Mouse (Mus musculus): ENCODE results near the gene Eml2. TPM values are rescaled to one million over a fixed set of nuclear protein-coding genes. Genes with fewer than 3 reads are reported as not detected.

The Eml2 gene
- polyA plus RNA-seq, 1 experiment: 0.25 TPM

DNA sequence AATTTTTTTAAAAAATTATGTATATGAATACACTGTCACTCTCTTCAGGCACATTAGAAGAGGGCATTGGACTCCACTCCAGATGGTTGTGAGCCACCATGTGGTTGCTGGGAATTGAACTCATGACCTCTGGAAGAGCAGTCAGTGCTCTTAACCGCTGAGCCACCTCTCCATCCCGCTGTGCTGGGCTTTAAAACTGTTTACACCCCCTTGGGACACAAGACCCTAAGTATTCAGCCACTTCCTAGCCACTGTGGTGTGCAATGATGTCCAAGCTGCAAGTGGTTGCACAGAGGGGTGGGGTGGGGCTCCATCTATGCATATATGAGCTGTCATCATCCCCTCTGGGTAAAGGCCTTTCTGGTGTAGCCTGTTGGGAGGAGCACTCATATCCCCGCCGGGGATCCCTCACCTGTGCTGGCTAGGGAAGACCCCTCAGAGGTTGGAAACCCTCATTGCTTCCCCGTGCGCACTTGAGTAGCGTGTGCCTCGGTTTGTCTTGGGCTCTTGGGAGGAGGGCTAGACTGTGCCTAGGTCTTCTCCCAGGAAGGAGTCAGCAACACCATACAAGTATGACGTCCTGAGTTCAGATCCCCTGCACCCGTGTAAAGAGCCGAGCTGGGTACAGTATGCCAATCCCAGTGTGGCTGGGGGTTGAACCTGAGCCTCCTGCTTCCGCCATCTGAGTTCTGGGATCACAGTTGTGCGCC, 32.1 kb downstream of the Eml2 start:
- peaks cover 8% of the 10 kb centered on the region for H3K9me3 ChIP-seq (ENCODE audit: control insufficient read depth, low read length)
- H3K27me3 ChIP-seq (ENCODE audit: control insufficient read depth): peaks cover 33% of the 10 kb centered on the region
- H3K4me3 ChIP-seq (replicated peaks): no peak overlapping the region
- peaks cover 4% of the 10 kb centered on the region; the same call in 1 of the 2 replicates for H3K4me1 ChIP-seq (ENCODE audit: control insufficient read depth)
- H3K36me3 ChIP-seq (ENCODE audit: control insufficient read depth): no peaks in the 10 kb centered on the region; the same call in 1 of the 2 replicates
- TF ChIP-seq TAL1 (IDR thresholded peaks at IDR 0.05; ENCODE audit: low read length) (no peak), GATA1 (IDR thresholded peaks at IDR 0.05; ENCODE audit: low read length) (no peak)

DNA sequence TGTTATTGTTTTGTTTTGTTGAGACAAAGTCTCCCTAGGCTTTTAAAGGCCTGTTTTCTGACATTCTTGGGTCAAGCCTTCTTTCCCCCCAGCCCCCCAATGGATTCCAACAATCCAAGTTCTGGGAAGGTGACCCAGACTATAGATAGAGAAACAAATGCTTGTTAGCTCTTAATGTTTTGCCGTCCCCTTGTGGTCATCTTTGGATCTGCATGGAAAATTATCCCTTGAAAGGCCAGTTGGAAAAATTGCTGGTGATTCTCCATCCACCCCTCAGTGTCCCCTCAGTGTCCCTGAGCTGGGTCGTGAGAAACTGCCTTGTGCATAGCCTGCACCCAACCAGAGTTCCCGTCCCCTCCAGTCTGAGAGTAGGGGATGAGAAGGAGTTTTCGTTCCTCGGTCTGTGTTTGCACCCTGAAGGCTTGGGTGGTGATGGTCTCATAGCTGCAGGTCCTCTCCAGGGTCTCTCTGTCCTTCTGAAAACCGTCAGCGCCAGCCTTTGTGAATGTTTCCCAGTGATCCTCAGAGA, 32.8 kb downstream of the Eml2 start:
- TF ChIP-seq TAL1 (IDR thresholded peaks at IDR 0.05; ENCODE audit: low read length) (no peak), GATA1 (IDR thresholded peaks at IDR 0.05; ENCODE audit: low read length) (no peak)
- peaks cover 8% of the 10 kb centered on the region for H3K9me3 ChIP-seq (ENCODE audit: control insufficient read depth, low read length)
- no peaks in the 10 kb centered on the region; the same call in 1 of the 2 replicates for H3K36me3 ChIP-seq (ENCODE audit: control insufficient read depth)
- peaks cover 4% of the 10 kb centered on the region; the same call in 1 of the 2 replicates for H3K4me1 ChIP-seq (ENCODE audit: control insufficient read depth)
- H3K27me3 ChIP-seq (ENCODE audit: control insufficient read depth): peaks cover 39% of the 10 kb centered on the region
- no peak overlapping the region for H3K4me3 ChIP-seq (replicated peaks)

DNA sequence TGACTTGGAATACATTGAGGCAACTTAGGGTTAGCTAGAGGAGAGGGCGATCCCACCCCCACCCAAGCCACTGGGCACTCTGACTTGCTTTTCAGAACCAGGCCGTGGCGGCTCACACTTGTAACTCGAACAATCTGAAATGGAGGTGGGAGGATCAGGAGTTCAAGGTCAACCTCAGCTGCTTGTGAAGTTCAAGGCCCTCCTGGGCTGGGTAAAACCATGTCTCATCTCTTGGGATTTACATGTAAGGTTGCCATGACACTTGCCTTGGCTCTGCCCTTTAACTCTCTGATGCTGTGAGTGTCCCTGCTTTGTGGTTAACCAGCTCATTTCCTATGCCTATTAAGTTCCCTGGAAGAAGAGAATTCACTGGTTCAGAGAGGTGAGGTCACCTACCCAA, 33.3 kb downstream of the Eml2 start:
- H3K9me3 ChIP-seq (ENCODE audit: control insufficient read depth, low read length): peaks cover 8% of the 10 kb centered on the region
- no peak overlapping the region for H3K4me3 ChIP-seq (replicated peaks)
- TF ChIP-seq TAL1 (IDR thresholded peaks at IDR 0.05; ENCODE audit: low read length) (no peak), GATA1 (IDR thresholded peaks at IDR 0.05; ENCODE audit: low read length) (no peak)
- no peaks in the 10 kb centered on the region; the same call in 1 of the 2 replicates for H3K36me3 ChIP-seq (ENCODE audit: control insufficient read depth)
- peaks cover 44% of the 10 kb centered on the region for H3K27me3 ChIP-seq (ENCODE audit: control insufficient read depth)
- H3K4me1 ChIP-seq (ENCODE audit: control insufficient read depth): peaks cover 4% of the 10 kb centered on the region; the same call in 1 of the 2 replicates

DNA sequence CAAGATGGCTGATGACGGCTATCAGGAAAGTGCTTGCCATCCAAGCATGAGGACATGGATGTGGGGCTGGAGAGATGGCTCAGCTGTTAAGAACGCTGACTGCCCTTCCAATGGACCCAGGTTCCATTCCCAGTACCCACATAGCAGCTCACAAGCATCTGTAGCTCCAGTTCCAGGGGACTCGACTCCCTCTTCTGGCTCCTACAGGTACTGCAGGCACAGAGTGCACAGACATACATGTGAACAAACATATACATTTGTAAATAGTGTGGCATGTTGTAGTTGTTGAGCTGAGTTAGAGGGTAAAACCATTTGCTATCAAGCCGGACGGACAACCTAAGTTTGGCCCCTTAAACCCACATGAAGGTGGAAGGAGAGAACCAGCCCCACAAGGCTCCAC, 33.8 kb downstream of the Eml2 start:
- TF ChIP-seq TAL1 (IDR thresholded peaks at IDR 0.05; ENCODE audit: low read length) (no peak), GATA1 (IDR thresholded peaks at IDR 0.05; ENCODE audit: low read length) (no peak)
- Histone ChIP-seq H3K4me1 (ENCODE audit: control insufficient read depth) (peaks cover 4% of the 10 kb centered on the region; the same call in 1 of the 2 replicates), H3K36me3 (ENCODE audit: control insufficient read depth) (no peaks in the 10 kb centered on the region; the same call in 1 of the 2 replicates), H3K4me3 (replicated peaks) (no peak overlapping the region), H3K27me3 (ENCODE audit: control insufficient read depth) (peaks cover 49% of the 10 kb centered on the region), H3K9me3 (ENCODE audit: control insufficient read depth, low read length) (peaks cover 8% of the 10 kb centered on the region)

DNA sequence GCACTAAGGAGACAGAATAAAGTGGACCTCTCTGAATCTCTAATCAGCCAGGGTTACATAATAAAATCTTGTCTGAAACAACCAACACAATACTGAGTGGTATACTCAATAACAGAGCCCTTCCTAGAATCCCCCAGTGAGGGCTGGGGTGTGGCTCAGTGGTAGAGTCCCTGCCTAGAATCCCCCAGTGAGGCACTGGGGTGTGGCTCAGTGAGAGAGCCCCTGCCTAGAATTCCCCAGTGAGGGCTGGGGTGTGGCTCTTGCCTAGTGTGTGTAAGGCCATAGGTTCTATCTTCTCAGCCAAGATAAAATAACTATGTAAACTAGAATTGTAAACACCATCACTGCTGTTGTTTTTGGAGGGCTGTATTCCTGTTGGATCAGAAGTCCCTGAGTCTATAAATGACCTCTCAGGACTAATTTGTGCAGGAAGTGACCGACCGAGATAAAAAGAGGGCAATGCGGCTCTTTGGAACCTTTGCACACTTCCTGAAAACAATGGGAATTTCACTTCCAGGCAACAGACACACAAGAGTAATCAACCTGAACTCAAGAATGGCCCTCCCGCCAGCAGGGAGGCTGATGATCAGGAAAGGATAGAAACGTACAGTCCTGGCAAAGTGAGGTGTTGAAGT, 34.9 kb downstream of the Eml2 start:
- H3K9me3 ChIP-seq (ENCODE audit: control insufficient read depth, low read length): peaks cover 8% of the 10 kb centered on the region
- H3K4me3 ChIP-seq (replicated peaks): no peak overlapping the region
- H3K27me3 ChIP-seq (ENCODE audit: control insufficient read depth): peaks cover 57% of the 10 kb centered on the region
- TF ChIP-seq TAL1 (IDR thresholded peaks at IDR 0.05; ENCODE audit: low read length) (no peak), GATA1 (IDR thresholded peaks at IDR 0.05; ENCODE audit: low read length) (no peak)
- peaks cover 4% of the 10 kb centered on the region; the same call in 1 of the 2 replicates for H3K4me1 ChIP-seq (ENCODE audit: control insufficient read depth)
- H3K36me3 ChIP-seq (ENCODE audit: control insufficient read depth): no peaks in the 10 kb centered on the region

DNA sequence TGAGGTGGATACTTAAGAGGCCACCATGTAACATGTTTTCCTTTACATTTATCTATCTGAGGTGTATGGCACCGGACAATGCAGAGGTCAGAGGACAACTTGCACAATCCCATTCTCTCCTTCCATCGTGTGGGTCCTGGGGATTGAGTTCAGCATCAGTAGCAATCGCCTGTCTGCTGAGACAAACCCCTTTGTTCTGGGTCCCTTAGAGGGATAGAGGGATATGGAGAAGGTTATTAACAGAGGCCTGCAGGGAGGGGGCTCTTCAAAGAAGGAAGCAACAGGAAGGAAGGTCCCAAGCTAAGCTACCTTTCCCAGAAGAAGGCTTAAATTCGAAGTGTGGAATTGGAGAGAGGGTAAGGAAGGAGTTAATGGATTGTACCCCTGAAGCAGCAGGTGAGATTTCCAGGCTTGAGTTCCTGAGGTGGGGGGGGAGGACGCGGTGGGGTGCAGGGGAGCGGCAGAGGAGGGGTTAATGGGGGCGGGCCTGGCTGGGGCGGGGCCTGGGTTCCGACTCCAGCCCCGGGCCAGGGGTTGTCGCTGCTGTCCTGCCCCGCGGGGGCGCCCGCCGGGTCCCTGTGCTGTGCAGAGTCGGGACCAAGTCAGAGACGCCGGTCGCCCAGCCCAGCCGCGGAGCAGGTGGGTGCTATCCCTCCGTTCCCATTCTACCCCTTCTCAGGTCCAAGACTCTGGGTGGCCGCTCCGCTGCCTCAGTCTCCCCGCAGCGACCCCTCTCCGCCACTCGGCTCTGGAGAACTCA, 36.0 kb downstream of the Eml2 start, which contains the start of gene Gpr4:
Gpr4 (plus strand) TSS at position 543 of the 760 bp plus-strand sequence.
- Histone ChIP-seq H3K9me3 (ENCODE audit: control insufficient read depth, low read length) (peaks cover 8% of the 10 kb centered on the region), H3K4me3 (replicated peaks) (peak within 1 kb of the TSS; percentile 22), H3K36me3 (ENCODE audit: control insufficient read depth) (no peaks in the 10 kb centered on the region), H3K27me3 (ENCODE audit: control insufficient read depth) (peaks cover 66% of the 10 kb centered on the region), H3K4me1 (ENCODE audit: control insufficient read depth) (peaks cover 4% of the 10 kb centered on the region; the same call in 1 of the 2 replicates)
- TF ChIP-seq TAL1 (IDR thresholded peaks at IDR 0.05; ENCODE audit: low read length): no peak
- TF ChIP-seq GATA1 (IDR thresholded peaks at IDR 0.05; ENCODE audit: low read length): no peak

DNA sequence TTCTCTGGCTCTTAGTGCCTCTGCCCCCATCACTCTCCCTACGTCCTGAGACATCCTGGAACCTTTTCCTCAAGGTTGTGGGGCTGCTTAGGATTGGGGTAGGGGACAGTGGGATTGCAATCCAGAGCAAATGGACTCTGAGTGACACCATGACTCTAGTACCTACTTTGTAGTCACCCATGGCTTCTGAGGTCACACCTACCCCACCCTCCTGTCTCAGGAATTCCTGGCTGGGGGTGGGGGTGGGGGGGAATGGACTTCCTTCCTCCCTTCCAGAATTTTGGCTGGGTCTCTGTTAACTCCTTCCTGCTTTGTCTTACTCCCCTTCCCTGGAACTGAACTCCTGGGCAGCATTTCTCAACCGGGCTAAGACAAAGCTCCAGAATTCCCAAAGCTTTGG, 37.2 kb downstream of the Eml2 start:
- no peaks in the 10 kb centered on the region for H3K36me3 ChIP-seq (ENCODE audit: control insufficient read depth)
- peaks cover 2% of the 10 kb centered on the region; the same call in 1 of the 2 replicates for H3K4me1 ChIP-seq (ENCODE audit: control insufficient read depth)
- H3K4me3 ChIP-seq (replicated peaks): no peak overlapping the region
- TF ChIP-seq GATA1 (IDR thresholded peaks at IDR 0.05; ENCODE audit: low read length) (no peak), TAL1 (IDR thresholded peaks at IDR 0.05; ENCODE audit: low read length) (no peak)
- peaks cover 8% of the 10 kb centered on the region for H3K9me3 ChIP-seq (ENCODE audit: control insufficient read depth, low read length)
- peaks cover 77% of the 10 kb centered on the region for H3K27me3 ChIP-seq (ENCODE audit: control insufficient read depth)

DNA sequence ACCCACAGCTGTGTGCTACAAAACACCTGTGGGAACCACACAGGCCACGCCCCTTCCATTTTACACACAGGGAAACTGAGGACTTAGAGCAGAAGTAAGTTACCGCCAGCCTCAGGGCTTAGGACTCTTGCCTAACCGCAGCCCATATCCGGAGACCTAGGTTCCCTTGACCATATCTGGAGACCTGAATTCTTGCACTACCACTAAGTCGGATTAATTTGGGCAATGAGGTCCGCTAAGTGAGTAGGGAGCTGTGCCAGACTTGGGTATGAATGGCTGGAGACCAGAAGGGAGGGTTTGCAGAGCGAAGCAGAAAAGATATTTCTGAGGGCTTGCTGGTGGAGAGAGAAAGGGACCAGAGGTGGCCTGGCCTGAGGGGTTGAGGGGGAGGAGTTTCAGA, 38.1 kb downstream of the Eml2 start:
- H3K27me3 ChIP-seq (ENCODE audit: control insufficient read depth): peaks cover 84% of the 10 kb centered on the region
- H3K4me3 ChIP-seq (replicated peaks): no peak overlapping the region
- TF ChIP-seq TAL1 (IDR thresholded peaks at IDR 0.05; ENCODE audit: low read length) (no peak), GATA1 (IDR thresholded peaks at IDR 0.05; ENCODE audit: low read length) (no peak)
- H3K36me3 ChIP-seq (ENCODE audit: control insufficient read depth): no peaks in the 10 kb centered on the region
- peaks cover 8% of the 10 kb centered on the region for H3K9me3 ChIP-seq (ENCODE audit: control insufficient read depth, low read length)
- H3K4me1 ChIP-seq (ENCODE audit: control insufficient read depth): peaks cover 2% of the 10 kb centered on the region; the same call in 1 of the 2 replicates
